Mouse (Mus musculus): ENCODE measurements around the gene Trim65. TPM values are rescaled to one million over a fixed set of nuclear protein-coding genes. Genes with fewer than 3 reads are reported as not detected.

Trim65 gene
- 1 to 10 TPM; 6.7 to 8.3 TPM for total RNA-seq (2021)
- long read RNA-seq, partial matches to known transcripts, result 0 of 2 reads
- long read RNA-seq, other reads (novel, unspliced or antisense), result 1 of 2 reads

GRCm38 (mm10) chr11:116130488-116131205, at the start of gene Trim65:
Trim65 (minus strand) TSS chr11:116131128.
- DNase-seq (ENCODE audit: low spot score in 2 of 2), result peak; percentile 83 to 92

GRCm38 (mm10) chr11:116178411-116179121, 47.6 kb upstream of the Trim65 start:
- peak in 1 of 2 experiments; percentile 21 for DNase-seq (ENCODE audit: low spot score in 2 of 2)

GRCm38 (mm10) chr11:116176010-116176409, 45.1 kb upstream of the Trim65 start:
- DNase-seq (ENCODE audit: low spot score in 2 of 2), result no peak

DNA sequence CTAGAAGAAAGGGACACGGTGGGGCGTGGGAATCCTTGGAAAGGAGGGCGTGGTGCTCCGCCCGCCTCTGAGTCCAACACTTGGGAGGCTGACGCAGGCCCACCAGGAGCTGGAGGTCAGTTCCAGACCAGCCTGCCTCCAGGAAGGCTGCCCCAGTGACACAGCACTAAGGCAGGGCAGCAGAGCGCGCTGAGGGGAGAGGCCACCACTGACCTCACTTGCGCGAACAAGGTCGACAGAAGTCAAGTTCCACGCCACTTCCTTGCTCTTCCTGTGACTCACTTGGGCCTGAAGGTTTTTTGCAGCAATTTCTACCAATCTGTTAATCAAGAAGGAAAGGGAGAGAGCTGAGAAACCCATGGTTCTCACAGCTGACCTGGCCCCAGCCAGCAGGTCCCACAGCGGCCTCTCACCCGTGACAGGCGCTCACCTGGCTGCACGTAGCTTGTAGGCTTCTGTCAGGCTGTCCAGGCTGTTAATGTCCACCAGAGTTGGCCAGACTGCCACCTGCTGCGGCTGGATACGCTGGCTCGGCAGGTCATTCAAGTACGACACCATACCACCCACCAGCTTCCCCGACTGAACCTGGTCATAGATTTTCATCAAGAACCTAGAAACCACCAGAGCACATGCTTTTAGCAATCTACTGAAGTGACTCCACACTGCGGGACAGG, 44.0 kb upstream of the Trim65 start:
- DNase-seq (ENCODE audit: low spot score in 2 of 2), result no peak

DNA sequence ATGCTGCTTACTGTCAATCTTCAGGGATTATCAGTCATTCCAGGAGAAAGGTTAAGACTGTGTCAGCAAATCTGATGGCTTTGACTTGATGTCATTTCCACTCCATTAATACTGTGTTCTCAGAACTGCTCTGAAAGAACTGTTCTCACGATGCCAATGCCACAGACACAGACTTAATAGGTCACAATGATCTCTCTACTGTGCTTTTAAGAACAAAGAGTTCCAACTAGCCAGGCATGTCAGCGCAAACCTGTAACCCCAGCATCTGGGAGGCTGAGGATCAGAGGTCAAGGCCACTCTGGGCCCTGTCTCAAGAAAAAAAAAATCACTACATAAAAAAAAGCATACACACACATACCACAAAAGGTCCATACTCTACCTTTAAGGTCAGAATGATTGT, 41.0 kb upstream of the Trim65 start:
- DNase-seq (ENCODE audit: low spot score in 2 of 2), result no peak

DNA sequence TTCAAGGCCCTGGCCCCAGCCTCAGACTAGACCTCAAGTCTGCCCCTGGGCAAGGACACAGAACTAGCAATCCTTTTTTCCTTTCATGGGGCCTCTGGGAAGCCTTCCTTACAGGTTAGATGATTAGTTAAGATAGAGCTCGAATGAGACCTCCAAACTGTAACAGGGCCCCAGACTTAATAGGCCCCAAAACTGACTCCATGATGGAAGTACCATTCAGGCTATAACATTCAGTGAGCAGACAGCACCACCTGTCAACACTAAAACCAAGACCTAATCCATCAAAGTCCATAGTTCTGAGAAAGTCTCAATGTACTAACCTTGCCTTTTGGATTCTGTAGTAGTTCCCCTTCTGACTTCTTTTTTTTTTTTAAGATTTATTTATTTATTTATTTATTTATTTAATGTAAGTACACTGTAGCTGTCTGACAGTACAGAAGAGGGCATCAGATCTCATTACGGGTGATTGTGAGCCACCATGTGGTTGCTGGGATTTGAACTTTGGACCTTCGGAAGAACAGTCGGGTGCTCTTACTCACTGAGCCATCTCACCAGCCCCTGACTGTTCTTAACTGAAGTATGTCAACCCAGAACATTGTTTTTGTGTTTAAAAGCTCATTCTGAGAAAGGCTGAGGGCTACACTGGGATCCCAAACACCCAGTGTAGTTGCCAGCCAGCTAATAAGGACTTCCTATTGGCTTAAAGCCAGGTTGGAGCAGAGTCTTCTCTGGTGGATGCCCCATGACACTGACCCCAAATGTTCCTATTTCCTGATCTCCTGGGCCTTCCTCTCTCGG, 39.3 kb upstream of the Trim65 start:
- DNase-seq (ENCODE audit: low spot score in 2 of 2), result no peak

DNA sequence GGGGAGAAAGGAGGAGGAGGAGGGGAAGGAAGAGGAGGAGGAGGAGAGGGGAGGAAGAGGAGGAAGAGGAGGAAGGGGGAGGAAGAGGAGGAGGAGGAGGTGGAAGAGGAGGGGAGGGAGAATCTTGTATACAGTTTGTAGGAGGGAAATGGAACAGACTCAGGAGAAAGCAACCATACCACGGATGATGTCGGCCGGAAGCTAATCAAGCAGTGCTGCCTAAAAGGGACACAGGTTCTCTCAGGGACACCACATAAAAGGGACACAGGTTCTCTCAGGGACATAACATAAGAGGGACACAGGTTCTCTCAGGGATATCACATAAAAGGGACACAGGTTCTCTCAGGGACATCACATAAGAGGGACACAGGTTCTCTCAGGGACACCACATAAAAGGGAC, 38.3 kb upstream of the Trim65 start:
- no peak for DNase-seq (ENCODE audit: low spot score in 2 of 2)

GRCm38 (mm10) chr11:116167884-116168439, 37.0 kb upstream of the Trim65 start, which contains the start of gene Fbf1:
Fbf1 (minus strand) TSS chr11:116168166.
- DNase-seq (ENCODE audit: low spot score in 2 of 2), result peak; percentile 97

DNA sequence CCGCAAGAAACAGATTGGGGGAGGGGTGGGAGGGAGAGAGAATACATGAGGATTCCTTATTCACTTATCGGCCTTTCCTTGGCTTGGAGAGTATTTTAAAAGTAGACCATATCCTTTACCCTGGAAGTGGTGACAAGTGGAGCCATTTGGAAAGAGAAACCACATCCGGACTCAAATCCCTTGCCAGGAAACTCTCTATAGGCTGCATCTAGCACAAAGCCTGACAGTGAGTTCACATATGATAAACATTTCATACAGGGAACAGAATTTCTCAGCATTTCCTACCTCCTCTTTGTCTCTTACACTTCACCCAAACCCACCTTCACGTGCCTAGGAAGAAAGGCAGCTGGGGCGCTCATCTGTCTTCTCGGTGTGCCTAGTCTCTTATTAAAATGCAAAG, 36.3 kb upstream of the Trim65 start:
- DNase-seq (ENCODE audit: low spot score in 2 of 2), result no peak

- DNase-seq (ENCODE audit: low spot score in 2 of 2), result no peak
Observed at GRCm38 (mm10) chr11:116163002-116163401, 32.1 kb upstream of the Trim65 start.

GRCm38 (mm10) chr11:116162146-116162545, 31.2 kb upstream of the Trim65 start:
- peak; percentile 54 to 62 for DNase-seq (ENCODE audit: low spot score in 2 of 2)

DNA sequence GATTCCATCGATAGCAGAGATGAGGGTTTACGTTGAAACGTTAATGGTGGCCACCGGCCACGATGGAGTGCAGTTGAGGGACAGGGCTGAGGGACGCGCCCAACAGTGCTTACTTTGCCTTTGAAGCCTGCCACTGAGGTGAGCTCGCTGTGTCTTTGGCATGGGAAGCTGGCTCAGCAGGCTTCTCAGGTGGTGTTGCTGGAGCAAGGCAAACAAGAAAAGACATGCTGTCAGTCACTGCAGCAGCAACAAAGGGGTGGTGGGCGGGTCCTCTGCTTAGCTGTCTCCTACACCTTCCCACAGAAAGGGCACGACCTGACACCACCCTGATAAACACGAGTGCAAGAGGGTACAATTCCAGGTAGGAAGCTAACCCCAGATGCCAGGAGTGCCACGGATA, 30.4 kb upstream of the Trim65 start:
- no peak for DNase-seq (ENCODE audit: low spot score in 2 of 2)

DNA sequence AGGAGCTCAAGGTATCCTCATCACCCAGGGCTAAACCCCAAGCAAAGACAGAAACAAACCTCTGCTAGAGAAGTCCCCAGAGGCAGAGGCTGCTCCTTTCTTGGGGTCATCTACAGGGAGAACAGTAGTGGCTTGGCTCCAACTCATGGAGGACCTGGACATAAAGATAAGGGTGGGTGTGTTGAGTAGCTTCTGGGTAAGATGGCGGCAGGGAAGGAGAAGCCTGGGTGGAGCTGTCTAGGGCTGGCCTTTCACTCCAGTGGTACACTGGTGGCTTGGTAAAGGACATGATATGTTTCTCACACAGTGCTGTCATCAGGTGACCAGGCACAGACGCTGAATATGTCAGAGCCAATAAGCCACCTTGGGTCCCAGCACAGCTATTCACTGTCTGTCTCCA, 20.0 kb upstream of the Trim65 start:
- no peak for DNase-seq (ENCODE audit: low spot score in 2 of 2)

GRCm38 (mm10) chr11:116149341-116149740, 18.4 kb upstream of the Trim65 start:
- DNase-seq (ENCODE audit: low spot score in 2 of 2), result no peak

GRCm38 (mm10) chr11:116148761-116149221, 17.9 kb upstream of the Trim65 start:
- peak in 1 of 2 experiments; percentile 58 for DNase-seq (ENCODE audit: low spot score in 2 of 2)

DNA sequence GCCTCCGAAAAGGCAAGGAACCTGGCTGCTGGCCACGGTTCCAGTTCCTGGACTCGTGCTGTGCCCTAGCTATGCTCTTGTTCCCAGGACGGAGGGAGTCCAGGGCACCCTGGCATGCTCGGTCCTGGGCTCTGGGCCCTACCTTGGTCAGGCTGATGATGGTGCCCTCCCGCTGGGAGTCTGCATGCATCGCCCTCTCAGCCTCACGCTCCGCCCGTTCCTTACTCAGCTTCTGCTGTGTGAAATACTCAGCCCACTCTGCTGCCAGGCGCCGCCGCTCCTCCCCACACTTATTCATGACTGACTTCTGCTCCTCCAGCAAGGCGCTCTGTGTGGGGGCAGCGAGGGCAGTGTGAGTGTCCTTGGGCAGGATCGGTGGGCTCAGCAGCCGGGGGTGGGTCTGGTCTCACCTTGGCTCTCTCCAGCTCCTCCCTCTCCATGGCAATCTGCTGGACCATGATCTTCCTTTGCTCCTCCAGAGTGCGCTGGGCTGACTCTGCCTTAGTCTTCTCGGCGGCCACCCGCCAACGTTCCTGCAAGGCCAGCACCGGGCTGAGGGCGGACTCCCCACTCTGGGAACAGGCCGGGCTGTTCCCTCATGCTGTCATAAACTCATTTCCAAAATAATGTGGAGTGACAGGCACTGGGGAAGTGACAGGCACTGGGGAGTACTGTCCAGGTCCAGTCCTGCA, 15.5 kb upstream of the Trim65 start:
- DNase-seq (ENCODE audit: low spot score in 2 of 2), result peak; percentile 75 to 81

DNA sequence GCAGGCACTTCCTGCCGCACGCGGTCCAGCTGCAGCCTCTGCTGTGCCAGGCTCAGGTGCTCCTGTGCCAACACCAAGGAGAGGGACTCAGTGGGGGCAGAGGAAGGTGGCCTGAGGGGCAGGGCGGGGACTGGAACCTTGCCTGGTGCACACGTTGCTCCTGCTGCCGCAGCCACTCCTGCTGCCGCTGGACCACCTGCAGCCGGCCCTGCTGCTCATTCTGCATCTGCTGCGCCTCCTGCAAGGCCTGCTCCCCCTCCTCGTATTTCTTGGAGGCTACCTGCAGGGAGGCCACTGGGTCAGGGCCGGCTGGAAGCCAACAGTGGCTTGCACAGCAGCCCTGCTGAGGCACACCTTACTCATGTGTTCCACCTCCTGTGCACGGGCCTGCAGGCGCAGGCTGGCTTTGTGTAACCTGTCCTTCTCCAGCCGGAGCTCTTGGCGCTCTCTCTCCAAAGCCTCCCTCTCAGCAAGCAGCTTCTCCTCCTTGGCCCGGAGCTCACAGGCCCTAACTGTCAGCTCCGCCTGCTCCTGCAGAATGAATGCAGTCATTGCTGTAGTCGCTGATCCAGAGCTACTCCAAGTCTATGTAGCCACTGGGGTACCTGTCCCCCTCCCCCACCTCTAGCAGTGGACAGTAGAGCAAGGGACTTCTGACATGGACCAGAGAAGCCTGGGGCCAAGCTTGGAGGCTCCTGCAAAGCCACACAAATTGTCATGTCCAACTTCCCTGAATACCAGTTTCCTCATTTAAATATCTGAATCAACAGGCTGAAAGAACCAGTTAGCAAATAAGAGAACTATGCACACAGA, 14.8 kb upstream of the Trim65 start:
- DNase-seq (ENCODE audit: low spot score in 2 of 2), result no peak

DNA sequence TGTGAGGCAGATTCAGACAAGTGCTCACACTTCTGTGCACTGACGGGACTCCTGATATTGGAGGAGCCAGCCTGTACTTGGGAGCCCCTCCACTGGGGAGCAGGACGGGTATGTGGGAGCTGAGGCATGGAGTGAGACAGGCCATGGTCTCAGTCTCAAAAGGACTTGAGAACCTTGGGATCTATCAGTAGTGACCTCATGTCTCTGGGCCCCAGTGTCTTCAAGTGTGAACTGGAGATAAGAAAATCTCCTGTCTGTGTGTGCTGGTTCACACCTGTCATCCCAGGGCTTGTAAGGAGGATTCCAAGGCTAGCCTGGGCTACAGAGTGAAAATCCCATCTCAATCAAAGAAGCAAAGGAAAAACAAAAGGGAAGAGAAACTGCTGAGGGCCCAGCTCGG, 12.5 kb upstream of the Trim65 start:
- DNase-seq (ENCODE audit: low spot score in 2 of 2), result no peak

All from layer of hippocampus, adult 18-20 months (tissue).